Mouse (Mus musculus): ENCODE data around the gene Defb19. TPM values are rescaled to one million over a fixed set of nuclear protein-coding genes. Genes with fewer than 3 reads are reported as not detected.

The Defb19 gene
- total RNA-seq, 1 experiment from 2014 or later: not detected

GRCm38 (mm10) chr2:152600076-152600475 is 20.0 kb upstream of the Defb19 start:
- ATAC-seq (replicated peaks in 1 of 2; ENCODE audit: insufficient read depth in 1 of 2, low FRiP score in 2 of 2, low TSS enrichment in 1 of 2, low read depth in 1 of 2, poor library complexity in 2 of 2, severe bottlenecking in 2 of 2): no peak

GRCm38 (mm10) chr2:152599299-152599698 is 19.2 kb upstream of the Defb19 start, which contains the start of gene Defb45:
Gene Defb45 (minus strand): TSS chr2:152599399.
- no peak for ATAC-seq (replicated peaks in 1 of 2; ENCODE audit: insufficient read depth in 1 of 2, low FRiP score in 2 of 2, low TSS enrichment in 1 of 2, low read depth in 1 of 2, poor library complexity in 2 of 2, severe bottlenecking in 2 of 2)

- no peak for ATAC-seq (replicated peaks in 1 of 2; ENCODE audit: insufficient read depth in 1 of 2, low FRiP score in 2 of 2, low TSS enrichment in 1 of 2, low read depth in 1 of 2, poor library complexity in 2 of 2, severe bottlenecking in 2 of 2)
These were observed 8.9 kb upstream of the Defb19 start for GRCm38 (mm10) chr2:152589021-152589420.

- no peak for ATAC-seq (replicated peaks in 1 of 2; ENCODE audit: insufficient read depth in 1 of 2, low FRiP score in 2 of 2, low TSS enrichment in 1 of 2, low read depth in 1 of 2, poor library complexity in 2 of 2, severe bottlenecking in 2 of 2)
These were observed 8.3 kb upstream of the Defb19 start for GRCm38 (mm10) chr2:152588450-152588849.

GRCm38 (mm10) chr2:152586926-152587560 is 6.9 kb upstream of the Defb19 start:
- peak; percentile 65 to 66; a peak in 3 of 4 replicates for ATAC-seq (replicated peaks in 1 of 2; ENCODE audit: insufficient read depth in 1 of 2, low FRiP score in 2 of 2, low TSS enrichment in 1 of 2, low read depth in 1 of 2, poor library complexity in 2 of 2, severe bottlenecking in 2 of 2)

GRCm38 (mm10) chr2:152580612-152581011 is 500 bp upstream of the Defb19 start:
- ATAC-seq (replicated peaks in 1 of 2; ENCODE audit: insufficient read depth in 1 of 2, low FRiP score in 2 of 2, low TSS enrichment in 1 of 2, low read depth in 1 of 2, poor library complexity in 2 of 2, severe bottlenecking in 2 of 2): no peak

- no peak for ATAC-seq (replicated peaks in 1 of 2; ENCODE audit: insufficient read depth in 1 of 2, low FRiP score in 2 of 2, low TSS enrichment in 1 of 2, low read depth in 1 of 2, poor library complexity in 2 of 2, severe bottlenecking in 2 of 2)
These were observed 6.6 kb downstream of the Defb19 start for GRCm38 (mm10) chr2:152573484-152573883.

GRCm38 (mm10) chr2:152572114-152572794 is 7.9 kb downstream of the Defb19 start, which contains the start of gene Defb21:
Gene Defb21 (plus strand): TSS chr2:152572744.
- ATAC-seq (replicated peaks in 1 of 2; ENCODE audit: insufficient read depth in 1 of 2, low FRiP score in 2 of 2, low TSS enrichment in 1 of 2, low read depth in 1 of 2, poor library complexity in 2 of 2, severe bottlenecking in 2 of 2): no peak

- ATAC-seq (replicated peaks in 1 of 2; ENCODE audit: insufficient read depth in 1 of 2, low FRiP score in 2 of 2, low TSS enrichment in 1 of 2, low read depth in 1 of 2, poor library complexity in 2 of 2, severe bottlenecking in 2 of 2): no peak
These were observed 9.8 kb downstream of the Defb19 start for GRCm38 (mm10) chr2:152570313-152570712.

GRCm38 (mm10) chr2:152569881-152570280 is 10.2 kb downstream of the Defb19 start:
- ATAC-seq (replicated peaks in 1 of 2; ENCODE audit: insufficient read depth in 1 of 2, low FRiP score in 2 of 2, low TSS enrichment in 1 of 2, low read depth in 1 of 2, poor library complexity in 2 of 2, severe bottlenecking in 2 of 2): no peak

GRCm38 (mm10) chr2:152569038-152569437 is 11.1 kb downstream of the Defb19 start, which contains the start of gene Gm17416:
Gene Gm17416 (plus strand): TSS chr2:152569338.
- no peak for ATAC-seq (replicated peaks in 1 of 2; ENCODE audit: insufficient read depth in 1 of 2, low FRiP score in 2 of 2, low TSS enrichment in 1 of 2, low read depth in 1 of 2, poor library complexity in 2 of 2, severe bottlenecking in 2 of 2)

GRCm38 (mm10) chr2:152556655-152557054 is 23.5 kb downstream of the Defb19 start:
- ATAC-seq (replicated peaks in 1 of 2; ENCODE audit: insufficient read depth in 1 of 2, low FRiP score in 2 of 2, low TSS enrichment in 1 of 2, low read depth in 1 of 2, poor library complexity in 2 of 2, severe bottlenecking in 2 of 2): peak; percentile 62 to 68

GRCm38 (mm10) chr2:152553774-152554423 is 26.2 kb downstream of the Defb19 start:
- peak; percentile 53 to 65; a peak in 2 of 4 replicates for ATAC-seq (replicated peaks in 1 of 2; ENCODE audit: insufficient read depth in 1 of 2, low FRiP score in 2 of 2, low TSS enrichment in 1 of 2, low read depth in 1 of 2, poor library complexity in 2 of 2, severe bottlenecking in 2 of 2)

- ATAC-seq (replicated peaks in 1 of 2; ENCODE audit: insufficient read depth in 1 of 2, low FRiP score in 2 of 2, low TSS enrichment in 1 of 2, low read depth in 1 of 2, poor library complexity in 2 of 2, severe bottlenecking in 2 of 2): no peak
These were observed 32.0 kb downstream of the Defb19 start for GRCm38 (mm10) chr2:152548124-152548523.

- peak; percentile 78 to 86 for ATAC-seq (replicated peaks in 1 of 2; ENCODE audit: insufficient read depth in 1 of 2, low FRiP score in 2 of 2, low TSS enrichment in 1 of 2, low read depth in 1 of 2, poor library complexity in 2 of 2, severe bottlenecking in 2 of 2)
These were observed 35.4 kb downstream of the Defb19 start for GRCm38 (mm10) chr2:152544691-152545090.

GRCm38 (mm10) chr2:152543478-152543877 is 36.6 kb downstream of the Defb19 start:
- no peak for ATAC-seq (replicated peaks in 1 of 2; ENCODE audit: insufficient read depth in 1 of 2, low FRiP score in 2 of 2, low TSS enrichment in 1 of 2, low read depth in 1 of 2, poor library complexity in 2 of 2, severe bottlenecking in 2 of 2)

GRCm38 (mm10) chr2:152542897-152543296 is 37.2 kb downstream of the Defb19 start:
- no peak for ATAC-seq (replicated peaks in 1 of 2; ENCODE audit: insufficient read depth in 1 of 2, low FRiP score in 2 of 2, low TSS enrichment in 1 of 2, low read depth in 1 of 2, poor library complexity in 2 of 2, severe bottlenecking in 2 of 2)

GRCm38 (mm10) chr2:152541979-152542378 is 38.1 kb downstream of the Defb19 start:
- ATAC-seq (replicated peaks in 1 of 2; ENCODE audit: insufficient read depth in 1 of 2, low FRiP score in 2 of 2, low TSS enrichment in 1 of 2, low read depth in 1 of 2, poor library complexity in 2 of 2, severe bottlenecking in 2 of 2): peak; percentile 39 to 43; a peak in 2 of 4 replicates

All from hematopoietic stem cell, adult 5-6 weeks (primary cell).